Mouse (Mus musculus) embryonic facial prominence, embryonic 12.5 days (tissue): ENCODE data around the gene Klhl29. TPM values are rescaled to one million over a fixed set of nuclear protein-coding genes. Genes with fewer than 3 reads are reported as not detected.
A peak's percentile ranks its signal among the peaks of the same experiment; 100 is the strongest.

ENCODE experiments used
- ATAC-seq: fragments of 200-750 bp; cut with Nextera tagmentation; 2 replicates; pipeline ENCODE4 v1.8.0; 2017; ENCODE audit not compliant: insufficient number of reproducible peaks, insufficient read depth, low FRiP score, low TSS enrichment
- H3K27ac ChIP-seq: fragments of 300-500 bp; sonication (generic); 2 replicates; pipeline ENCODE4 v1.5.1; 2016; ENCODE audit warnings: mild to moderate bottlenecking
- H3K27me3 ChIP-seq: fragments of 300-500 bp; sonication (generic); 2 replicates; pipeline ENCODE4 v1.6.1; 2016; ENCODE audit warnings: mild to moderate bottlenecking, moderate library complexity
- H3K36me3 ChIP-seq: fragments of 300-500 bp; sonication (generic); 2 replicates; pipeline ENCODE4 v1.6.1; 2016; ENCODE audit warnings: mild to moderate bottlenecking
- H3K4me1 ChIP-seq: fragments of 300-500 bp; sonication (generic); 2 replicates; pipeline ENCODE4 v1.6.1; 2016
- H3K4me2 ChIP-seq: fragments of 300-500 bp; sonication (generic); replicated peaks from 2 replicates; pipeline ENCODE4 v1.6.1; 2016; ENCODE audit warnings: mild to moderate bottlenecking, moderate library complexity
- H3K4me3 ChIP-seq: fragments of 300-500 bp; sonication (generic); 2 replicates; pipeline ENCODE4 v1.5.1; 2016; ENCODE audit warnings: mild to moderate bottlenecking
- H3K9ac ChIP-seq: fragments of 300-500 bp; sonication (generic); 2 replicates; pipeline ENCODE4 v1.6.1; 2016; ENCODE audit warnings: mild to moderate bottlenecking, moderate library complexity
- H3K9me3 ChIP-seq: fragments of 300-500 bp; sonication (generic); 2 replicates; pipeline ENCODE4 v1.6.1; 2016; ENCODE audit warnings: mild to moderate bottlenecking, moderate library complexity
- WGBS: fragments of 180-500 bp; shearing (Covaris S2); methylation state at CpG from one replicate; pipeline ENCODE4 v1.1.7; 2016; 5-methylcytosine and 5-hydroxymethylcytosine counted together
- polyA plus RNA-seq: library from polyadenylated mRNA; unstranded; fragments of >200 nt; fragmentation: Nextera tagmentation; extraction: Ambion mirVana; gene quantifications from 2 replicates; pipeline ENCODE4 v1.2.1, GENCODE M21; 2016

Klhl29 gene
- polyA plus RNA-seq, 1 experiment from 2014 or later: 2.6 TPM

- Histone ChIP-seq H3K4me2 (no peak overlapping the region), H3K9me3 (no peaks in the 10 kb centered on the region), H3K9ac (peak overlapping the region; percentile 28; the same call in 1 of the 2 replicates), H3K27ac (peak overlapping the region; percentile 69), H3K27me3 (no peaks in the 10 kb centered on the region), H3K4me3 (no peak overlapping the region), H3K4me1 (peaks cover 27% of the 10 kb centered on the region), H3K36me3 (no peaks in the 10 kb centered on the region)
- ATAC-seq: no peak
- WGBS: 50% methylated on average over 17 of the region's 17 CpGs
Observed at GRCm38 (mm10) chr12:5207941-5208905, 167.3 kb downstream of the Klhl29 start.

DNA sequence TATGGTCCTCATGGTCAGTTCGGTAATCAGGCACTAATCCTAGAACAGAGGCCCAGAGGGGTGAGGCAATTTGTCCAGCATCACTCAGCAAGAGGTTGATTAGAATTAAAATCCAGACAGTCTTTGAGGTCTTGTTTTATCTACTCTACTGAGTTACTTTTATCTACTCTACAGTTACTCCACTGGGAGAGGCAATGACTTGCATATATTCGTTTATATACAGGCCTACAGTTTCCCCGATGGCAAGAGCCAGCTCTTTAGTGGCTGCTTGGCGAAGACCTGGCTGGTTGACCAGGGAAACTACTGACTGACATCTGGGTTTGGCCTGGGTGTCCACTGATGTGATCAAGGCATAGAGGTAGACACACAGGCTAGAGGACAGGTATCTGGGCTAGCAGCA is 168.3 kb downstream of the Klhl29 start:
- Histone ChIP-seq H3K9ac (no peak overlapping the region), H3K36me3 (no peaks in the 10 kb centered on the region), H3K9me3 (no peaks in the 10 kb centered on the region), H3K27ac (no peak overlapping the region), H3K27me3 (no peaks in the 10 kb centered on the region), H3K4me1 (peaks cover 21% of the 10 kb centered on the region), H3K4me3 (no peak overlapping the region), H3K4me2 (no peak overlapping the region)
- no peak for ATAC-seq
- 91% methylated on average over 4 of the region's 4 CpGs for WGBS

- no peak overlapping the region for H3K4me2 ChIP-seq
Observed at GRCm38 (mm10) chr12:5204071-5204840, 171.2 kb downstream of the Klhl29 start.

GRCm38 (mm10) chr12:5203385-5203784 is 172.1 kb downstream of the Klhl29 start:
- H3K4me2 ChIP-seq: no peak overlapping the region
- H3K4me1 ChIP-seq: peaks cover 7% of the 10 kb centered on the region
- H3K9ac ChIP-seq: no peak overlapping the region
- WGBS: 64% methylated on average over 5 of the region's 5 CpGs
- no peaks in the 10 kb centered on the region for H3K36me3 ChIP-seq
- no peak overlapping the region for H3K4me3 ChIP-seq
- no peak for ATAC-seq
- H3K27me3 ChIP-seq: no peaks in the 10 kb centered on the region
- H3K27ac ChIP-seq: no peak overlapping the region
- no peaks in the 10 kb centered on the region for H3K9me3 ChIP-seq

More at GRCm38 (mm10) chr12:5204071-5204840, 171.2 kb downstream of the Klhl29 start:
- no peak overlapping the region for H3K27ac ChIP-seq
- no peaks in the 10 kb centered on the region for H3K36me3 ChIP-seq
- peaks cover 16% of the 10 kb centered on the region for H3K4me1 ChIP-seq
- H3K4me3 ChIP-seq: no peak overlapping the region
- no peaks in the 10 kb centered on the region for H3K27me3 ChIP-seq
- WGBS: 73% methylated on average over 11 of the region's 11 CpGs
- H3K9ac ChIP-seq: no peak overlapping the region
- no peak for ATAC-seq
- H3K9me3 ChIP-seq: no peaks in the 10 kb centered on the region

GRCm38 (mm10) chr12:5198254-5198653 is 177.2 kb downstream of the Klhl29 start:
- Histone ChIP-seq H3K4me3 (no peak overlapping the region), H3K27ac (no peak overlapping the region), H3K9ac (no peak overlapping the region), H3K27me3 (no peaks in the 10 kb centered on the region), H3K36me3 (no peaks in the 10 kb centered on the region), H3K4me2 (no peak overlapping the region), H3K9me3 (no peaks in the 10 kb centered on the region), H3K4me1 (peaks cover 12% of the 10 kb centered on the region; the same call in 1 of the 2 replicates)
- WGBS: 59% methylated on average over 4 of the region's 4 CpGs
- ATAC-seq: no peak

DNA sequence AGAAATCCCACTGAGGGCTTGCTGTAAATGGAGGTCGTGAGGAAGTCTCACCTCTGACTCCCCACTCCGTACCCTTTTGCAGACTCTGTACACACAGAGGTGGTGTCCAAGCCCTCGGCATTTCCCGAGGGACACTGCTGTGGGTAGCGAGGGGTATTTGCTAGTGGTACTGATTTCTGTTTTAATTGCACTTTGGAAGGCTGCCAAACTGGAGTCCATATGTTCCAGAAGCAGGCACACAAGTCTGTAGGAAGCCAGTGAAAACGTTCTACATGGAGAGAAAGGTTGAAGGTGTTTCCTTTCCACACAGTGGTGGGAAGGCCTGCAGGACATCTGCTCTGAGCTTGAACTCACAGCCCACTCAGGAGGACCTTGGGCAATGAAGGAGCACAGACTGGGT is 181.3 kb downstream of the Klhl29 start:
- no peak overlapping the region for H3K27ac ChIP-seq
- H3K27me3 ChIP-seq: no peaks in the 10 kb centered on the region
- ATAC-seq: no peak
- H3K36me3 ChIP-seq: no peaks in the 10 kb centered on the region
- H3K4me2 ChIP-seq: no peak overlapping the region
- no peak overlapping the region for H3K9ac ChIP-seq
- no peaks in the 10 kb centered on the region for H3K9me3 ChIP-seq
- H3K4me1 ChIP-seq: peaks cover 40% of the 10 kb centered on the region
- H3K4me3 ChIP-seq: no peak overlapping the region
- 39% methylated on average over 6 of the region's 6 CpGs for WGBS

- no peak; the same call in 1 of the 2 replicates for ATAC-seq
- H3K9me3 ChIP-seq: no peaks in the 10 kb centered on the region
- WGBS: 60% methylated on average over 9 of the region's 9 CpGs
- no peaks in the 10 kb centered on the region for H3K27me3 ChIP-seq
- peaks cover 54% of the 10 kb centered on the region for H3K4me1 ChIP-seq
- H3K4me2 ChIP-seq: peak overlapping the region; percentile 5; the same call in 1 of the 2 replicates
- H3K4me3 ChIP-seq: no peak overlapping the region
- peak overlapping the region; percentile 76 for H3K27ac ChIP-seq
- H3K9ac ChIP-seq: no peak overlapping the region
- H3K36me3 ChIP-seq: no peaks in the 10 kb centered on the region
Observed at GRCm38 (mm10) chr12:5192380-5192718, 183.1 kb downstream of the Klhl29 start.

DNA sequence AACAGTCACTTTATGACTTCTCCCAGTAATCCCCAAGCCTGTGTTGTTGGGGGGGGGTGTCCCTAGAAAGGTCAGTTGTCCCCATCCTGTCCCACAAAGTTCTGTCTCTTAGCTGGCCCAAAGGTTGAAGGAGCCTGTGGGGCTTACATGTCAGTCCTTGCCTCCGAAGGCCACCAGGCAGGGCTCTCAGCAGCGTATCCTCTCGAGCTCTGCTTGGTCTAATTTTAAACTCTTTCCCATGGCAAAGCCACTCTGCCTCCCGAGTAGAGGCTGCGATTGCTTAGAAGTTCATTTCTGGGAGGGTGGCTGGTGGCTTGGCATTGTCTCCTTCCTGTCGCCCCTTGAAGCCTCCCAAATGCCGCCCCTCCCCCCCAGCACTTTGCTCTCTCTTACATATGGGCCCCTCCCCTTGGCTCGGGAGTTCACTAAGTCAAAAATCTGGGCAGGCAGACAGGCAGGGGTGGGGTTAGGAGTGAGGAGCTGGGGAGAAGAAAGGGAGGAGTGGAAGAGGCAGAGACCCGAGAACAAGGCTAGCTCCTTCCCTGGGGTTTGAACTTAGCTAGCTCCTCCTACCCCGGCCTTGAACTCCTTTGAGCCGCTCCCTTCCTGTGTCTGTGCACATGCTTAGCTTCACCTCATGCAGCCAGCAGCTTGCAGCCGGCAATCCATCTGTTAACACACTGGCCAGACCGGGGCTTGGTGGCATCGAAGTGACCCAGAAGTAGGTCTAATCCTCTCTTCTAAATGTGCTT is 183.7 kb downstream of the Klhl29 start:
- Histone ChIP-seq H3K4me1 (peaks cover 54% of the 10 kb centered on the region), H3K27me3 (no peaks in the 10 kb centered on the region), H3K4me2 (peak overlapping the region; percentile 5), H3K9me3 (no peaks in the 10 kb centered on the region), H3K27ac (peak overlapping the region; percentile 76), H3K36me3 (no peaks in the 10 kb centered on the region), H3K9ac (no peak overlapping the region), H3K4me3 (no peak overlapping the region)
- peak; percentile 59 for ATAC-seq
- WGBS: 13% methylated on average over 14 of the region's 14 CpGs

GRCm38 (mm10) chr12:5191206-5191605 is 184.3 kb downstream of the Klhl29 start:
- H3K4me2 ChIP-seq: peak overlapping the region; percentile 5; the same call in 1 of the 2 replicates
- H3K27ac ChIP-seq: peak overlapping the region; percentile 76
- no peak for ATAC-seq

DNA sequence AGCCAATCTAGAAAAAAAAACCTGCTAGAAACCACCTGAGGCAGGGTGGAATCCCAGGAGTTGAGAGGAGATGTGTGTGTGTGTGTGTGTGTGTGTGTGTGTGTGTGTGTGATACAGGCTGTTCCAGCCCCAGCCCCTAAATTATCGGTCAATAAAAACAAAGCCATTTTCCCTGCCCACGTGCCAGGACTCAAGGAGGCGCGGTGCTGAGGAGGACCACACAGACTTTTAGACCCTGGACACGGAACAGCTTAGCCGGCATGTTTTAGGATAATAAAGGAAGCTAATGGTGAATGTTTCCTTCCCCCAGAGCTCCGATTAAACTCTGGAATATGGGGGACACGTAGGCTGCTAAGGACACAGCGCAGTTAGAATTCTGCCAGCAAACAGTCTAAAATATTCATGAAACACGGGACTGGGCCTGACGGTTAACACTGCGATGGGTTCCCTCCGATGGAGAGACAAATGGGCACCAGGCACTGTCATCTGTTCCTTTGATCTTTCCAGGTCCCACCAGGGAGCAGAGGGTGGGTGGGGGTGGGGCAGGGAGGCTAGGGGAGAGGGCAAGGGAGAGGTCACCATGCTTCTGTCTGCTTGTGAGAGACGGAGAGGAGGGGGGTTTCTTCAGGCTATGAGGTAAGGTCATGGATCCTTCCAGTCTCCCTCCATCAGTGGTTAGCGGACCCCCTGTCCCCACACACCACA is 185.9 kb downstream of the Klhl29 start:
- no peak overlapping the region for H3K4me3 ChIP-seq
- no peak overlapping the region for H3K9ac ChIP-seq
- no peak for ATAC-seq
- 31% methylated on average over 15 of the region's 15 CpGs for WGBS
- no peak overlapping the region for H3K4me2 ChIP-seq
- no peaks in the 10 kb centered on the region for H3K36me3 ChIP-seq
- H3K27ac ChIP-seq: no peak overlapping the region
- peaks cover 54% of the 10 kb centered on the region for H3K4me1 ChIP-seq
- H3K9me3 ChIP-seq: no peaks in the 10 kb centered on the region
- no peaks in the 10 kb centered on the region for H3K27me3 ChIP-seq

More at GRCm38 (mm10) chr12:5191206-5191605, 184.3 kb downstream of the Klhl29 start:
- Histone ChIP-seq H3K27me3 (no peaks in the 10 kb centered on the region), H3K36me3 (no peaks in the 10 kb centered on the region), H3K4me1 (peaks cover 54% of the 10 kb centered on the region), H3K4me3 (no peak overlapping the region), H3K9me3 (no peaks in the 10 kb centered on the region), H3K9ac (no peak overlapping the region)
- WGBS: 36% methylated on average over 4 of the region's 4 CpGs

GRCm38 (mm10) chr12:5188899-5189298 is 186.6 kb downstream of the Klhl29 start:
- WGBS: 57% methylated on average over 7 of the region's 7 CpGs
- no peaks in the 10 kb centered on the region for H3K9me3 ChIP-seq

More at GRCm38 (mm10) chr12:5188899-5189298, 186.6 kb downstream of the Klhl29 start:
- H3K4me3 ChIP-seq: no peak overlapping the region
- H3K4me1 ChIP-seq: peaks cover 48% of the 10 kb centered on the region
- H3K27me3 ChIP-seq: no peaks in the 10 kb centered on the region
- H3K4me2 ChIP-seq: no peak overlapping the region
- no peak overlapping the region for H3K27ac ChIP-seq
- no peak for ATAC-seq
- H3K36me3 ChIP-seq: no peaks in the 10 kb centered on the region
- no peak overlapping the region for H3K9ac ChIP-seq
